Mouse (Mus musculus) kidney, embryonic 15.5 days (tissue): Measurements from ENCODE around the gene Ssc5d. TPM values are rescaled to one million over a fixed set of nuclear protein-coding genes. Genes with fewer than 3 reads are reported as not detected.

ENCODE experiments used
- ATAC-seq: fragments of 200-750 bp; cut with Nextera tagmentation; replicated peaks from 2 replicates; pipeline ENCODE4 v1.8.0; 2017; ENCODE audit warnings: moderate TSS enrichment; ENCODE audit not compliant: low FRiP score
- H3K27ac ChIP-seq: fragments of 300-500 bp; sonication (generic); 2 replicates; pipeline ENCODE4 v1.5.1; 2015; ENCODE audit warnings: mild to moderate bottlenecking, inconsistent platforms
- H3K27me3 ChIP-seq: fragments of 300-500 bp; sonication (generic); 2 replicates; pipeline ENCODE4 v1.6.1; 2015; ENCODE audit warnings: inconsistent platforms
- H3K36me3 ChIP-seq: fragments of 300-500 bp; sonication (generic); 2 replicates; pipeline ENCODE4 v1.6.1; 2015; ENCODE audit warnings: inconsistent platforms
- H3K4me1 ChIP-seq: fragments of 300-500 bp; sonication (generic); 2 replicates; pipeline ENCODE4 v1.6.1; 2015; ENCODE audit warnings: inconsistent platforms
- H3K4me2 ChIP-seq: fragments of 300-500 bp; sonication (generic); 2 replicates; pipeline ENCODE4 v1.6.1; 2015; ENCODE audit warnings: moderate library complexity, mild to moderate bottlenecking, inconsistent platforms
- H3K4me3 ChIP-seq: fragments of 300-500 bp; sonication (generic); replicated peaks from 2 replicates; pipeline ENCODE4 v1.5.1; 2015; ENCODE audit warnings: mild to moderate bottlenecking, inconsistent platforms
- H3K9ac ChIP-seq: fragments of 300-500 bp; sonication (generic); 2 replicates; pipeline ENCODE4 v1.6.1; 2015; ENCODE audit warnings: mild to moderate bottlenecking, inconsistent platforms
- H3K9me3 ChIP-seq: fragments of 300-500 bp; sonication (generic); replicated peaks from 2 replicates; pipeline ENCODE4 v1.6.1; 2016; ENCODE audit warnings: inconsistent platforms
- WGBS: fragments of 180-500 bp; shearing (Covaris S2); methylation state at CpG from one replicate; pipeline ENCODE4 v1.1.7; 2015; ENCODE audit warnings: mixed read lengths; 5-methylcytosine and 5-hydroxymethylcytosine counted together
- polyA plus RNA-seq: library from polyadenylated mRNA; unstranded; fragments of >200 nt; fragmentation: Nextera tagmentation; extraction: Ambion mirVana; gene quantifications from 2 replicates; pipeline ENCODE4 v1.2.1, GENCODE M21; 2015

Ssc5d gene
- polyA plus RNA-seq, 1 experiment from 2014 or later = 2.7 TPM

- no peaks in the 10 kb centered on the region for H3K36me3 ChIP-seq
- 79% methylated on average over 4 of the region's 4 CpGs for WGBS
- no peak overlapping the region for H3K9ac ChIP-seq
- no peak for ATAC-seq
- H3K4me2 ChIP-seq = no peak overlapping the region
- 0 out of 2 replicates have a peak, but pooled peaks cover 3% of the 10 kb centered on the region for H3K9me3 ChIP-seq
- no peak overlapping the region for H3K27ac ChIP-seq
- H3K4me3 ChIP-seq = no peak overlapping the region
- H3K27me3 ChIP-seq = no peaks in the 10 kb centered on the region
- no peaks in the 10 kb centered on the region for H3K4me1 ChIP-seq
Observed at GRCm38 (mm10) chr7:4934160-4934914, 8.8 kb downstream of the Ssc5d start.

- Histone ChIP-seq H3K9ac (no peak overlapping the region), H3K9me3 (0 out of 2 replicates have a peak, but pooled peaks cover 3% of the 10 kb centered on the region), H3K4me2 (no peak overlapping the region), H3K36me3 (no peaks in the 10 kb centered on the region), H3K27me3 (no peaks in the 10 kb centered on the region), H3K4me1 (no peaks in the 10 kb centered on the region), H3K27ac (no peak overlapping the region), H3K4me3 (no peak overlapping the region)
- WGBS = 72% methylated on average over 10 of the region's 10 CpGs
- ATAC-seq = no peak
Observed at GRCm38 (mm10) chr7:4936832-4937231, 11.2 kb downstream of the Ssc5d start.

GRCm38 (mm10) chr7:4937392-4937791 is 11.8 kb downstream of the Ssc5d start:
- Histone ChIP-seq H3K36me3 (no peaks in the 10 kb centered on the region), H3K9me3 (0 out of 2 replicates have a peak, but pooled peaks cover 3% of the 10 kb centered on the region), H3K4me2 (no peak overlapping the region), H3K9ac (no peak overlapping the region), H3K27ac (no peak overlapping the region), H3K4me3 (no peak overlapping the region), H3K4me1 (no peaks in the 10 kb centered on the region), H3K27me3 (no peaks in the 10 kb centered on the region)
- 69% methylated on average over 11 of the region's 11 CpGs for WGBS
- no peak for ATAC-seq

GRCm38 (mm10) chr7:4938456-4938855 is 12.9 kb downstream of the Ssc5d start:
- ATAC-seq = no peak
- Histone ChIP-seq H3K4me2 (no peak overlapping the region), H3K4me3 (no peak overlapping the region), H3K27me3 (no peaks in the 10 kb centered on the region), H3K9ac (no peak overlapping the region), H3K36me3 (no peaks in the 10 kb centered on the region), H3K4me1 (peaks cover 2% of the 10 kb centered on the region; the same call in 1 of the 2 replicates), H3K27ac (no peak overlapping the region), H3K9me3 (0 out of 2 replicates have a peak, but pooled peaks cover 3% of the 10 kb centered on the region)
- WGBS = 49% methylated on average over 2 of the region's 2 CpGs

GRCm38 (mm10) chr7:4940068-4940479 is 14.5 kb downstream of the Ssc5d start:
- H3K27ac ChIP-seq = no peak overlapping the region
- ATAC-seq = peak; percentile 59
- H3K36me3 ChIP-seq = no peaks in the 10 kb centered on the region
- no peaks in the 10 kb centered on the region for H3K9me3 ChIP-seq
- no peak overlapping the region for H3K4me2 ChIP-seq
- no peak overlapping the region for H3K9ac ChIP-seq
- peaks cover 4% of the 10 kb centered on the region; the same call in 1 of the 2 replicates for H3K4me1 ChIP-seq
- H3K27me3 ChIP-seq = no peaks in the 10 kb centered on the region
- WGBS = 19% methylated on average over 9 of the region's 9 CpGs
- H3K4me3 ChIP-seq = no peak overlapping the region

DNA sequence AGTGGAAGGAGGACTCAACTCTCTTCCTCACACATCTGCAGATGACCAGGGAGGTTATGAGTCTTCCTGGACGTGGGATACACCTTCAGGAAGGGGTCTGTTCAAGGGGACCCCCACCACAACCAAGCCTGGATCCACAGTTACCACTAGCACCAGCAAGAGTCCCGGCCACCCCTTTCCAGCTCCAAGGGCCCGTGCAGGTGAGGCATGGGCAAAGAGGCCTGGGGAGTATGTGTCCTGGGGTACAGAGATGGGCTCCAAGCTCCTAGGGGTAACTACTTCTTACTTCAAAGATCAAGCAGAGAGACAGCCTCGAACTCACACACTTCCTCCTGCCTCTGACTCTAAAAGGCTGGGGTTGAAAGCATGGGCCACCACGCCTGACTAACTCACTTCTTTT is 17.1 kb downstream of the Ssc5d start:
- Histone ChIP-seq H3K4me2 (no peak overlapping the region), H3K4me1 (peaks cover 4% of the 10 kb centered on the region; the same call in 1 of the 2 replicates), H3K36me3 (no peaks in the 10 kb centered on the region), H3K9me3 (no peaks in the 10 kb centered on the region), H3K27me3 (no peaks in the 10 kb centered on the region), H3K4me3 (no peak overlapping the region), H3K9ac (no peak overlapping the region), H3K27ac (no peak overlapping the region)
- WGBS = 56% methylated on average over 5 of the region's 5 CpGs
- no peak for ATAC-seq

DNA sequence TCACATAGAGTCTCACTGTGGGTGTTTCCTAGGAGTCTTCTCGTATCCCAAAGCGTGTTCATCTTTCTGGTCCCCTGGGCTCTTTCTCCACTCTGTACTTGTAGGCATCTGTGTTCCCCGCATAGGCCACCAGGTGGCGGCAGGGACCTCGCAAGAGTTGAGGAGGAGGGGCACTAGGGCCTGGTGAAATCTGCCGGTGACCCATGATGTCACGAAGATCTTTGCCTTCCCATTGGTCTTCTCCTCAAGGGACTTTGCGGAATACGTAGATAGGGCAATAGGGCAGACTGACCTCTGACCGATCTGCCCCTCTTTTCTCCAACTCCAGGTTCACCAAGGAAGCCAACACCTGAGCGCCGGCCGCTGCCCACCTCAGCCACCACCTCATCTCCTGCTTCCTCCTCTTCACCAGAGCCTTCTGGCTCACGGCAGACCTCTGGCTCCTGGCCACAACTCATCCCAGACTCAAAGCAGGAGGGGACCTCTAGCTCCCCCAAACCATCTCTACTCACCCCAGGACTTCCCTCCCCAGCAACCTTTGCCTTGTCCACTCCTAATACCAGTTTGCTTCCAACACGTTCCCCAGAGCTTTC is 17.7 kb downstream of the Ssc5d start:
- Histone ChIP-seq H3K4me2 (peak overlapping the region; percentile 59), H3K4me1 (peaks cover 4% of the 10 kb centered on the region; the same call in 1 of the 2 replicates), H3K9ac (no peak overlapping the region), H3K27me3 (no peaks in the 10 kb centered on the region), H3K4me3 (peak overlapping the region; percentile 31), H3K27ac (no peak overlapping the region), H3K9me3 (no peaks in the 10 kb centered on the region), H3K36me3 (no peaks in the 10 kb centered on the region)
- ATAC-seq = peak; percentile 80
- WGBS = 19% methylated on average over 15 of the region's 15 CpGs

DNA sequence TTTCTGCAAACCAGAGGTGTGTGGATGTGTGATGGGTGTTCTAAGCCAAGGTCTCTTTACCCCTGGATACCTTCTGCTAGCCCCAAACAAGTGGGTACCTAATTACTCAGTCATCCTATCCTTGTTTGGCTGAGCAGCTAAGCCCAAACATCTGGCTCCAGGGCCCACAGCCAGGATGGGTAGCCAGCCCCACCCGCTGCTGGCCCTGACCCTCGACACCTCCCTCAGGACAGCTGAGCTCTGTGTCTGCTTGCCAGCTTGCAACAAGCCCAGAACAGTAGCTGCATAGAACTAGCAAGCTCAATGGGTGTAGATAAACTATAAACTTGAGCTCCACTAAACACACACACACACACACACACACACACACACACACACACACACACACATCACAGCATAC is 22.3 kb downstream of the Ssc5d start:
- H3K27ac ChIP-seq = no peak overlapping the region
- WGBS = 39% methylated on average over 2 of the region's 2 CpGs
- H3K4me1 ChIP-seq = peaks cover 4% of the 10 kb centered on the region; the same call in 1 of the 2 replicates
- no peak overlapping the region for H3K4me3 ChIP-seq
- no peaks in the 10 kb centered on the region for H3K27me3 ChIP-seq
- no peak for ATAC-seq
- H3K36me3 ChIP-seq = no peaks in the 10 kb centered on the region
- no peak overlapping the region for H3K9ac ChIP-seq
- no peak overlapping the region for H3K4me2 ChIP-seq
- no peaks in the 10 kb centered on the region for H3K9me3 ChIP-seq

GRCm38 (mm10) chr7:4948386-4948785 is 22.8 kb downstream of the Ssc5d start:
- no peak overlapping the region for H3K27ac ChIP-seq
- no peaks in the 10 kb centered on the region for H3K9me3 ChIP-seq
- H3K4me1 ChIP-seq = peaks cover 2% of the 10 kb centered on the region; the same call in 1 of the 2 replicates
- no peaks in the 10 kb centered on the region for H3K27me3 ChIP-seq
- H3K4me3 ChIP-seq = no peak overlapping the region
- no peak for ATAC-seq
- H3K4me2 ChIP-seq = no peak overlapping the region
- 58% methylated on average over 6 of the region's 6 CpGs for WGBS
- no peak overlapping the region for H3K9ac ChIP-seq
- no peaks in the 10 kb centered on the region for H3K36me3 ChIP-seq

DNA sequence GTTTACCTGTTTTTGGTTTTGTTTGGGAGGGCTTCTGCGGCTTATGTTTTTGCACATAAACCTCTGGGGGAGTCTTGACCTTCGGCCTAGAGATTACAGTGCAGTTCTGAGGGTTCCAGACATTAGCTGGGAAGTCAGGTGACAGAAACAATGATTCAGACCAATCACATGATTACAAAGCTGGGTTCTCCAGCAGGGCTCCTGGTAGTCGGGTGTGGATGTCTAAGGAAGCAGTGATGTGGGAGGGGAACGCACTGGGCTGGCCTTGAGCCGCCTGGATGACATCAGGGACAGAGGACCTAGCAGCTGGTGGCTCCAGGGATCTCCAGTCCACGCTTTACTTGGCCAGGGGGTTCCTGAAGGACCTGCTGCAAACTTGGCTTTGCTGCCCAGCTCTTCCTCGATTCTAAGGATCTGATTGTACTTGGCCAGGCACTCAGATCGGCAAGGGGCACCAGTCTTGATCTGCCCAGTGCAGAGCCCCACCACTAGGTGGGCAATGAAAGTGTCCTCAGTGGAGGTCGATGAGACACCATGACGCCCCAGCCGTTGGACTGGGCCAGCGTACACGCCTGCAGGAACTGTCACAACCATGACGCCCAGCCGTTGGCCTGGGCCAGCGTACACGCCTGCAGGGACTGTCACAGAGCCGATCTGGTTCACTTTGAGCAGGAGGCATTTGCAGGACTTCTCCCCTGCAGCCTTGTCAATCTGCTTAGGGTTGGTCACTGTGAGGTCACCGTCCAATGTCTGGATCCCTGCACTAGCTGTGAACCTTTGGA is 25.2 kb downstream of the Ssc5d start:
- H3K27me3 ChIP-seq = no peaks in the 10 kb centered on the region
- H3K4me3 ChIP-seq = no peak overlapping the region
- no peak for ATAC-seq
- H3K4me1 ChIP-seq = no peaks in the 10 kb centered on the region
- H3K36me3 ChIP-seq = no peaks in the 10 kb centered on the region
- no peak overlapping the region for H3K4me2 ChIP-seq
- no peaks in the 10 kb centered on the region for H3K9me3 ChIP-seq
- WGBS = 80% methylated on average over 19 of the region's 19 CpGs
- H3K9ac ChIP-seq = no peak overlapping the region
- H3K27ac ChIP-seq = no peak overlapping the region

GRCm38 (mm10) chr7:4953815-4954445 is 28.3 kb downstream of the Ssc5d start:
- Histone ChIP-seq H3K4me2 (no peak overlapping the region), H3K27ac (no peak overlapping the region), H3K9ac (no peak overlapping the region), H3K4me3 (no peak overlapping the region), H3K36me3 (no peaks in the 10 kb centered on the region), H3K9me3 (no peaks in the 10 kb centered on the region), H3K4me1 (no peaks in the 10 kb centered on the region), H3K27me3 (no peaks in the 10 kb centered on the region)
- 20% methylated on average over 10 of the region's 10 CpGs for WGBS
- no peak for ATAC-seq
